Mouse (Mus musculus) heart, adult 2 months (tissue): ENCODE measurements around the gene Gm21969. TPM values are rescaled to one million over a fixed set of nuclear protein-coding genes. Genes with fewer than 3 reads are reported as not detected.

ENCODE experiments used
- DNase-seq, 2 experiments: peaks; one replicate each; pipeline ENCODE4 v3.0.0; 2021
- H3K27ac ChIP-seq: fragments of 200-600 bp; 2 replicates; pipeline ENCODE4 v1.8.1; 2022
- H3K27me3 ChIP-seq: fragments of 200-500 bp; 2 replicates; pipeline ENCODE4 v1.6.1; 2012; ENCODE audit warnings: mild to moderate bottlenecking, low read length, inconsistent platforms, mixed read lengths; ENCODE audit not compliant: control insufficient read depth, insufficient read depth
- H3K36me3 ChIP-seq: fragments of 200-500 bp; 2 replicates; pipeline ENCODE4 v1.6.1; 2012; ENCODE audit warnings: low read length, inconsistent platforms; ENCODE audit not compliant: control insufficient read depth, insufficient read depth
- H3K4me1 ChIP-seq: fragments of 200-500 bp; 2 replicates; pipeline ENCODE4 v1.6.1; 2011; ENCODE audit warnings: low read length; ENCODE audit not compliant: control insufficient read depth, insufficient read depth
- H3K4me3 ChIP-seq: fragments of 200-600 bp; 2 replicates; pipeline ENCODE4 v1.8.1; 2022
- H3K79me2 ChIP-seq: fragments of 200-500 bp; replicated peaks from 2 replicates; pipeline ENCODE4 v1.6.1; 2012; ENCODE audit warnings: mild to moderate bottlenecking, inconsistent platforms, low read length, moderate library complexity, mixed read lengths; ENCODE audit not compliant: control insufficient read depth, insufficient read depth
- H3K9ac ChIP-seq: fragments of 200-500 bp; 2 replicates; pipeline ENCODE4 v1.6.1; 2012; ENCODE audit warnings: low read depth, mild to moderate bottlenecking, control low read depth, inconsistent platforms, low read length, mixed read lengths
- CTCF ChIP-seq: fragments of 200-600 bp; IDR thresholded peaks from 2 replicates; pipeline ENCODE4 v1.8.1; 2022; ENCODE audit warnings: antibody characterized with exemption, mild to moderate bottlenecking, moderate library complexity
- EP300 ChIP-seq: fragments of 200-500 bp; IDR thresholded peaks from 2 replicates; pipeline ENCODE4 v1.6.1; 2011; ENCODE audit warnings: low read depth, low read length, control low read depth; ENCODE audit not compliant: insufficient read depth
- POLR2A ChIP-seq: fragments of 200-500 bp; IDR thresholded peaks from 2 replicates; pipeline ENCODE4 v1.6.1; 2011; ENCODE audit warnings: mild to moderate bottlenecking, low read depth, low read length, control low read depth; ENCODE audit not compliant: insufficient read depth
- WGBS: fragments of 180-500 bp; shearing (Covaris S2); methylation state at CpG from one replicate; pipeline ENCODE4 v1.1.7; 2018; 5-methylcytosine and 5-hydroxymethylcytosine counted together
- intact Hi-C: fragments of 180-260 bp; cut with DNase I; formaldehyde crosslinking; loops from one replicate; pipeline ENCODE4 v1.15.1; 2025
- polyA plus RNA-seq: library from polyadenylated mRNA; depleted of rRNA; stranded (reverse); fragments of >200 nt; gene quantifications from 2 replicates; pipeline ENCODE4 v1.2.3, GENCODE M21; 2012
- total RNA-seq, 2 experiments: library from RNA; stranded (reverse); gene quantifications; 2 replicates each; pipeline ENCODE4 v1.2.3; 2021

Gene Gm21969
- total and polyA plus RNA-seq, 3 experiments, result not detected

- Histone ChIP-seq H3K4me1 (peaks cover 24% of the 10 kb centered on the region), H3K79me2 (peaks cover 5% of the 10 kb centered on the region; the same call in 1 of the 2 replicates), H3K27me3 (no peaks in the 10 kb centered on the region), H3K9ac (no peak overlapping the region), H3K4me3 (no peak overlapping the region), H3K27ac (no peak overlapping the region), H3K36me3 (no peaks in the 10 kb centered on the region)
- 69% methylated on average over 4 of the region's 4 CpGs for WGBS
- TF ChIP-seq EP300 (no peak), CTCF (no peak), POLR2A (no peak)
- no peak for DNase-seq
- intact Hi-C loops, result no loop called here
Measured at GRCm38 (mm10) chr4:139590446-139590845, 12.5 kb upstream of the Gm21969 start.

DNA sequence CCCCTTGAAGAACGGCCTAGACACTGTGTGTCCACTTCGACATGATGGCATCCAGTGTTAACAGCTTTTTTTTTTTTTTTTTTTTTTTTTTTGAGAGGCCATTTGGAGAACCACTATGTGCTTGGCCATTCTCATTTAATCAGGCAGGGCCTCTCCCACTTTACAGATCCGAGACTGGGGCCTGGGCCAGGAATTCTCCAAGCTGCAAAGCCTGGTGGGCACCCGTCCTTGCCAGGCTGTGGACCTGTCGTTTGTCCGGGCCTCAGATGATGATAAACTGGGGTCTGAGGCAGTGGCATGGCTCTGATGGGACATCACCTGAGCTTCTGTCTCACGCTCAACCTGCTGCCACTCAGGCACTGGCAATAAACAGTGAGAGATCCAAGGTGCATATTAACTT lies 10.1 kb upstream of the Gm21969 start:
- no peak for TF ChIP-seq EP300
- TF ChIP-seq POLR2A, result no peak
- no peak for TF ChIP-seq CTCF
- intact Hi-C loops, result no loop called here
- H3K36me3 ChIP-seq, result no peaks in the 10 kb centered on the region
- H3K9ac ChIP-seq, result no peak overlapping the region
- H3K79me2 ChIP-seq, result peaks cover 5% of the 10 kb centered on the region; the same call in 1 of the 2 replicates
- H3K4me3 ChIP-seq, result no peak overlapping the region
- peaks cover 23% of the 10 kb centered on the region for H3K4me1 ChIP-seq
- no peaks in the 10 kb centered on the region for H3K27me3 ChIP-seq
- no peak for DNase-seq
- WGBS, result 68% methylated on average over 7 of the region's 7 CpGs
- peak overlapping the region; percentile 75 for H3K27ac ChIP-seq

DNA sequence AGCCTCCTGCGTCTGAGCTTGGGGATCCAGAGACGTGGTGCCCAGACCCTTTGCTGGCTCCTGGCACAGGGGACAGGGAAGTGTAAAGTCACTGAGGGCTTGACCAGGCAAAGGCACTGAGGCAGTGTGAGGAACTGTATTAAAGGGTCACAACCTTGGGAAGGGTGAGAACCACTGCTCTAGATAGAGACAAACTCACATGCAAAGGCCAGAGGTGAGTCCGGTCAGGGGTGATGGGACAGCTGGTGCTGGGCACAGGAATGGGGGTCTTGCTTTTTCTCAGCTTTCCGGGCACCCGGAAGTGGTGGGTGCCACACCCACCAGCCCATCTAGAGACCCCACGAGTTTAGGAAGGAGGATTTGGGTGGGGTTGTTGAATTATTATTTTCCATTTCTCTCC lies 9.6 kb upstream of the Gm21969 start:
- H3K27me3 ChIP-seq, result no peaks in the 10 kb centered on the region
- no peak overlapping the region for H3K9ac ChIP-seq
- 64% methylated on average over 6 of the region's 6 CpGs for WGBS
- no peak for DNase-seq
- no peaks in the 10 kb centered on the region for H3K36me3 ChIP-seq
- peaks cover 4% of the 10 kb centered on the region; the same call in 1 of the 2 replicates for H3K79me2 ChIP-seq
- intact Hi-C loops, result no loop called here
- TF ChIP-seq CTCF (no peak), POLR2A (no peak), EP300 (no peak)
- no peak overlapping the region for H3K4me3 ChIP-seq
- peak overlapping the region; percentile 75 for H3K27ac ChIP-seq
- H3K4me1 ChIP-seq, result peaks cover 23% of the 10 kb centered on the region

DNA sequence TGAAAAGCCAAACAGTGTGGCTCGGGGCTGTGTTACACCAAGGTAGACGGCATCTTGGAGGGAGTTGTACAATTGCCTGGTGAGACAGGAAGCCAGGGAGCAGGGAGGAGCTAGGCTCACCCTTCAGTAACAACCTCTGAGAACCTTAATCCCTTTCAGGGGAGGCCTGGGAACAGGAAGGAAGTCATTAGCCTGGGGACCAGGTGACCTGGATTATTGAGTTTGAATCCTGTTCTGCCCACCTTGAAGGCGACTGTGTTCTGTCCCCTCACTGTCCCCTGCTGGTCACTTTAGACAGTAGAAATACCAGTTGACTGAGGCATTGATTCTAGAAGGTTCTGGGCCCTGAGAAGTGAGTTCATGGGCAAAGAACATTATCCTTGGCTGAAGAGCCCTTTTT lies 8.9 kb upstream of the Gm21969 start:
- 36% methylated on average over 3 of the region's 3 CpGs for WGBS
- intact Hi-C loops, result no loop called here
- H3K27ac ChIP-seq, result peak overlapping the region; percentile 73
- TF ChIP-seq EP300 (0 out of 2 replicates have a peak, but pooled peaks have one; percentile 36), POLR2A (no peak), CTCF (peak; percentile 73)
- no peak for DNase-seq
- no peak overlapping the region for H3K4me3 ChIP-seq
- H3K27me3 ChIP-seq, result no peaks in the 10 kb centered on the region
- peaks cover 25% of the 10 kb centered on the region for H3K4me1 ChIP-seq
- peaks cover 4% of the 10 kb centered on the region; the same call in 1 of the 2 replicates for H3K79me2 ChIP-seq
- no peaks in the 10 kb centered on the region for H3K36me3 ChIP-seq
- no peak overlapping the region for H3K9ac ChIP-seq

- no peak for TF ChIP-seq EP300
- no peak for TF ChIP-seq CTCF
- TF ChIP-seq POLR2A, result no peak
- Histone ChIP-seq H3K27me3 (no peaks in the 10 kb centered on the region), H3K36me3 (no peaks in the 10 kb centered on the region), H3K4me1 (peaks cover 33% of the 10 kb centered on the region), H3K9ac (no peak overlapping the region), H3K4me3 (no peak overlapping the region), H3K79me2 (peaks cover 4% of the 10 kb centered on the region; the same call in 1 of the 2 replicates), H3K27ac (peak overlapping the region; percentile 20; the same call in 1 of the 2 replicates)
- DNase-seq, result no peak
- WGBS, result 75% methylated on average over 9 of the region's 9 CpGs
- intact Hi-C loops, result no loop called here
Measured at GRCm38 (mm10) chr4:139596715-139597114, 6.3 kb upstream of the Gm21969 start.
